Mouse (Mus musculus) spleen, adult 12 weeks (tissue): ENCODE measurements at regions not wholly inside any gene's neighbourhood (a gene's known extent, or its start where the extent isn't known, plus 50 kb on each side); places are given as distances from the start of the nearest gene placed in this dataset.

Experiments
- DNase-seq: peaks from one replicate; pipeline ENCODE4 v3.0.0; 2022; ENCODE audit warnings: low spot score

DNA sequence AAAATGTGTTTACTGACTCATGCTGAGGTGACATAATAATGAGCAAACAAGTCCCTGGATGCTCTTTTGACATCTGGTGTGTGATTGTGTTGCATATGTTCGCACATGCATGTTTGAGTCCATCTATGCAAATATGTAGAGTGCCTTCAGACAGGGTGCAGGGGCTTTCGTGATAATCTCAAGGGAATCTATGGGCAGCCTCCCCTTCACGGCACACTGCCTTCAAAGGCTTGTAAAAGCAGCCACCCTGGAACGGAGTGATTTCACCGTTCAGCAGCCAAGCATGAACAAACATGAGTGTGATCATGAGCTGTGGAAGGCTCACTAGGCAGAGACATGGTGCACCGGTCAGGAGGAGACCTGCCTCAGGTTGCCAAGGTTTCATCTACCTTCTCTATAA lies 57.1 kb upstream of the Mbip start:
- no peak for DNase-seq

GRCm38 (mm10) chr12:56402137-56402536 lies 56.4 kb upstream of the Mbip start:
- no peak for DNase-seq
